Mouse (Mus musculus) kidney, adult 2 months (tissue): ENCODE results near the gene Ctse. TPM values are rescaled to one million over a fixed set of nuclear protein-coding genes. Genes with fewer than 3 reads are reported as not detected.

Experiments
- DNase-seq: peaks from one replicate; pipeline ENCODE4 v3.0.0; 2021
- H3K27ac ChIP-seq: fragments of 200-500 bp; 2 replicates; pipeline ENCODE4 v1.5.1; 2012; ENCODE audit warnings: low read depth, low read length, control low read depth, inconsistent platforms; ENCODE audit not compliant: insufficient read depth
- H3K27me3 ChIP-seq: fragments of 200-500 bp; replicated peaks from 2 replicates; pipeline ENCODE4 v1.6.1; 2012; ENCODE audit warnings: mild to moderate bottlenecking, moderate library complexity, low read length, inconsistent platforms; ENCODE audit not compliant: control insufficient read depth, insufficient read depth
- H3K36me3 ChIP-seq: fragments of 200-500 bp; 2 replicates; pipeline ENCODE4 v1.6.1; 2012; ENCODE audit warnings: mild to moderate bottlenecking, moderate library complexity, low read length, inconsistent platforms; ENCODE audit not compliant: control insufficient read depth, insufficient read depth
- H3K4me1 ChIP-seq: fragments of 200-500 bp; 2 replicates; pipeline ENCODE4 v1.6.1; 2011; ENCODE audit warnings: low read length; ENCODE audit not compliant: control insufficient read depth, insufficient read depth
- H3K4me3 ChIP-seq: fragments of 200-500 bp; 2 replicates; pipeline ENCODE4 v1.5.1; 2011; ENCODE audit warnings: mild to moderate bottlenecking, low read depth, low read length, control low read depth; ENCODE audit not compliant: insufficient read depth
- CTCF ChIP-seq: fragments of 200-500 bp; conservative IDR thresholded peaks from 2 replicates; pipeline ENCODE4 v1.5.1; 2011; ENCODE audit warnings: low read depth, mild to moderate bottlenecking, control low read depth, low read length, moderate library complexity, mixed read lengths; ENCODE audit not compliant: insufficient read depth, insufficient read length
- POLR2A ChIP-seq: fragments of 200-500 bp; IDR thresholded peaks from one replicate; pipeline ENCODE4 v1.6.1; 2011; ENCODE audit warnings: low read depth, low read length, control low read depth
- WGBS: fragments of 180-500 bp; shearing (Covaris S2); methylation state at CpG from one replicate; pipeline ENCODE4 v1.1.7; 2018; 5-methylcytosine and 5-hydroxymethylcytosine counted together
- polyA plus RNA-seq: library from polyadenylated mRNA; depleted of rRNA; stranded (reverse); fragments of >200 nt; gene quantifications from 2 replicates; pipeline ENCODE4 v1.2.3, GENCODE M21; 2012

The Ctse gene
- polyA plus RNA-seq, 1 experiment = 1.8 TPM

GRCm38 (mm10) chr1:131665886-131666285 lies 27.8 kb downstream of the Ctse start:
- H3K4me3 ChIP-seq = no peak overlapping the region
- 42% methylated on average over 1 of the region's 1 CpGs for WGBS
- no peak for TF ChIP-seq CTCF
- TF ChIP-seq POLR2A = no peak

GRCm38 (mm10) chr1:131671113-131671512 lies 33.0 kb downstream of the Ctse start:
- no peak overlapping the region for H3K27ac ChIP-seq
- no peak for DNase-seq
- H3K4me3 ChIP-seq = no peak overlapping the region
- H3K27me3 ChIP-seq = no peaks in the 10 kb centered on the region
- no peaks in the 10 kb centered on the region for H3K36me3 ChIP-seq
- no peaks in the 10 kb centered on the region for H3K4me1 ChIP-seq
- TF ChIP-seq CTCF = no peak
- no peak for TF ChIP-seq POLR2A
- 86% methylated on average over 8 of the region's 8 CpGs for WGBS

More at GRCm38 (mm10) chr1:131665886-131666285, 27.8 kb downstream of the Ctse start:
- Histone ChIP-seq H3K4me1 (no peaks in the 10 kb centered on the region), H3K27ac (no peak overlapping the region), H3K36me3 (no peaks in the 10 kb centered on the region), H3K27me3 (no peaks in the 10 kb centered on the region)
- DNase-seq = no peak

- no peak for DNase-seq
- no peak overlapping the region for H3K27ac ChIP-seq
- WGBS = 74% methylated on average over 7 of the region's 7 CpGs
- no peaks in the 10 kb centered on the region for H3K4me1 ChIP-seq
- H3K27me3 ChIP-seq = no peaks in the 10 kb centered on the region
- H3K4me3 ChIP-seq = no peak overlapping the region
- no peaks in the 10 kb centered on the region for H3K36me3 ChIP-seq
- TF ChIP-seq POLR2A (no peak), CTCF (no peak)
Observed at GRCm38 (mm10) chr1:131672361-131672760, 34.3 kb downstream of the Ctse start.

GRCm38 (mm10) chr1:131679644-131680043 lies 41.5 kb downstream of the Ctse start:
- TF ChIP-seq CTCF (no peak), POLR2A (no peak)
- WGBS = 75% methylated on average over 5 of the region's 5 CpGs
- no peak for DNase-seq
- Histone ChIP-seq H3K4me3 (no peak overlapping the region), H3K36me3 (no peaks in the 10 kb centered on the region), H3K4me1 (no peaks in the 10 kb centered on the region), H3K27ac (no peak overlapping the region), H3K27me3 (no peaks in the 10 kb centered on the region)

DNA sequence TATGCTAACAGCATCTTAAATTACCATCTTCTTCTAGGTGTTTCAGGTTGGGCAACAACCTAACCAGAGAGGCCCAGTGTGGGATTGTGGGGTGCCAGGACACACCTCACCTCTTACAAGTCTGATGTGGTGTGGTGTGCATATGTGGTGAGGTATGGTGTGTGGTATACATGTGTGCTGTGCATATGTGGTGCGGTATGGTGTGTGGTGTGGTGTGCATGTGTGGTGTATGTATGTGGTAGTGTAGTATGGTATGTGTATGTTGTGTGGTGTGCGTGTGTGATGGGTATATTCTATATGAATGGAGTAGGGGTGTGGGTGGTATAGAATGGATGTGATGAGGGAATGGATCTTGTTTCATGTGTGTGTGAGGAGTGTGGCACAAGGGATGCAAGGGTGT lies 49.6 kb downstream of the Ctse start:
- Histone ChIP-seq H3K4me3 (no peak overlapping the region), H3K27me3 (no peaks in the 10 kb centered on the region)

GRCm38 (mm10) chr1:131688475-131688874 lies 50.4 kb downstream of the Ctse start, which contains the start of gene Rab7b:
Rab7b (plus strand) TSS chr1:131688695.
- Histone ChIP-seq H3K4me1 (no peaks in the 10 kb centered on the region), H3K27ac (no peak within 1 kb of the TSS), H3K36me3 (no peaks in the 10 kb centered on the region), H3K27me3 (no peaks in the 10 kb centered on the region), H3K4me3 (no peak within 1 kb of the TSS; the same call in 1 of the 2 replicates)
- TF ChIP-seq POLR2A = no peak
- no peak for TF ChIP-seq CTCF
- DNase-seq = peak; percentile 27
- 43% methylated on average over 8 of the region's 8 CpGs for WGBS

More for the DNA sequence above, 49.6 kb downstream of the Ctse start:
- no peak for TF ChIP-seq POLR2A
- TF ChIP-seq CTCF = no peak
- WGBS = 92% methylated on average over 2 of the region's 2 CpGs
- Histone ChIP-seq H3K27ac (no peak overlapping the region), H3K36me3 (no peaks in the 10 kb centered on the region), H3K4me1 (no peaks in the 10 kb centered on the region)
- no peak for DNase-seq

GRCm38 (mm10) chr1:131689016-131689415 lies 50.9 kb downstream of the Ctse start:
- Histone ChIP-seq H3K4me1 (no peaks in the 10 kb centered on the region), H3K4me3 (no peak overlapping the region; the same call in 1 of the 2 replicates), H3K27ac (no peak overlapping the region), H3K27me3 (no peaks in the 10 kb centered on the region), H3K36me3 (no peaks in the 10 kb centered on the region)
- TF ChIP-seq CTCF = no peak
- TF ChIP-seq POLR2A = no peak
- no peak for DNase-seq
- WGBS = 91% methylated on average over 3 of the region's 3 CpGs
